In the genomic region with DNA sequence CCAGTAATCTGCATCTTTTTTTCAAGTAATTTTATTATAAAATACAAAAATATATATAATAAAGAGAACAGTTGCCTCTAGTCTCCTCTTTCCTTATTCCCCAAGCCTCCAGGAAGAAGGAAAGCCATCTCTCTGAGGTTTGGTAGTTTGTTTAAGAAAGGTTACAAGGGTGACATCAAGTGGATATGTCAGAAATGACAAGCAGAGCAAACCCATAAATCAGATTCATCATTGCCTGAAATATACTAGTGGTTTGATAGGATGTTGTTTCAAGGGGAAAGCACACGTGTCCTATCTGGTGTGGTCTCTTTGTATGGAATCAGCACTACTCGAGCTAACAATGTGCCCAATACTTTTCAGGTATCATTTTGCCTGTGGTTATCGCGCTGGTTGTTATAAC, we compare ENCODE assay signal across 10 mouse cellular contexts.
A peak's percentile ranks its signal among the peaks of the same experiment; 100 is the strongest.
DNase-seq lines count a peak whose midpoint lies in the region; ATAC-seq and TF ChIP-seq lines count a peak whose summit lies in the region.
"Had no signal": no experiment of that assay in that cellular context is flagged by ENCODE, and none has a peak within 500 bp of the region (broad histone marks: within the 10 kb centered on the region; RNA-seq: fewer than 3 reads in every experiment).

No protein-coding gene starts in this region.

- no peaks in the 10 kb centered on the region for H3K9me3 ChIP-seq in embryonic facial prominence, embryonic 11.5 days (replicated peaks; ENCODE audit: control insufficient read depth, low read length)
- no peaks in the 10 kb centered on the region for H3K9me3 ChIP-seq in embryonic facial prominence, embryonic 10.5 days
- H3K9me3 ChIP-seq in limb, embryonic 14.5 days (ENCODE audit: control insufficient read depth, low read length) = no peaks in the 10 kb centered on the region
- H3K9me3 ChIP-seq in limb, embryonic 10.5 days (replicated peaks) = no peaks in the 10 kb centered on the region
- H3K9me3 ChIP-seq: embryonic facial prominence, embryonic 12.5 days had no signal

- no peak overlapping the region for H3K4me3 ChIP-seq in embryonic facial prominence, embryonic 11.5 days (ENCODE audit: low read depth, low read length)
- H3K4me3 ChIP-seq in embryonic facial prominence, embryonic 10.5 days = no peak overlapping the region
- H3K4me3 ChIP-seq in limb, embryonic 14.5 days (replicated peaks; ENCODE audit: low read length) = no peak overlapping the region
- no peak overlapping the region for H3K4me3 ChIP-seq in limb, embryonic 10.5 days
- H3K4me3 ChIP-seq: embryonic facial prominence, embryonic 12.5 days had no signal

- DNase-seq in embryonic facial prominence, embryonic 11.5 days (ENCODE audit: low spot score) = peak; percentile 66
- DNase-seq in embryonic facial prominence, embryonic 10.5 days (ENCODE audit: low spot score) = no peak
- peak; percentile 49 for DNase-seq in limb, embryonic 14.5 days (ENCODE audit: low spot score)
- DNase-seq in limb, embryonic 10.5 days (ENCODE audit: low spot score) = no peak
- DNase-seq in cerebellum, postnatal 10 days = peak; percentile 58 to 74
- DNase-seq in retina, embryonic 14.5 days (ENCODE audit: low spot score) = peak; percentile 76
- no peak for DNase-seq in frontal cortex, postnatal 10 days (ENCODE audit: low spot score in 2 of 2)
- no peak for DNase-seq in right cerebral cortex, postnatal 4 days
- DNase-seq: thymus, postnatal 4 days had no signal

- H3K4me1 ChIP-seq in embryonic facial prominence, embryonic 11.5 days (ENCODE audit: control insufficient read depth, insufficient read depth, low read length) = no peaks in the 10 kb centered on the region
- H3K4me1 ChIP-seq in embryonic facial prominence, embryonic 10.5 days = no peaks in the 10 kb centered on the region
- 0 out of 2 replicates have a peak, but pooled peaks cover 4% of the 10 kb centered on the region for H3K4me1 ChIP-seq in limb, embryonic 14.5 days (ENCODE audit: control insufficient read depth, insufficient read depth, low read length)
- H3K4me1 ChIP-seq in limb, embryonic 10.5 days = no peaks in the 10 kb centered on the region
- H3K4me1 ChIP-seq: embryonic facial prominence, embryonic 12.5 days had no signal

- 76% methylated on average over 4 of the region's 4 CpGs for WGBS in embryonic facial prominence, embryonic 11.5 days
- 66% methylated on average over 4 of the region's 4 CpGs for WGBS in embryonic facial prominence, embryonic 10.5 days
- WGBS in limb, embryonic 14.5 days = 74% methylated on average over 4 of the region's 4 CpGs
- WGBS in limb, embryonic 10.5 days = 72% methylated on average over 4 of the region's 4 CpGs

- H3K27me3 ChIP-seq in embryonic facial prominence, embryonic 11.5 days (ENCODE audit: control insufficient read depth, insufficient read depth, low read length) = no peaks in the 10 kb centered on the region
- no peaks in the 10 kb centered on the region for H3K27me3 ChIP-seq in embryonic facial prominence, embryonic 10.5 days (replicated peaks; ENCODE audit: low read depth, poor library complexity, severe bottlenecking)
- H3K27me3 ChIP-seq in limb, embryonic 14.5 days (ENCODE audit: control insufficient read depth, insufficient read depth, low read length) = no peaks in the 10 kb centered on the region
- no peaks in the 10 kb centered on the region for H3K27me3 ChIP-seq in limb, embryonic 10.5 days (ENCODE audit: low read depth, poor library complexity, severe bottlenecking)
- H3K27me3 ChIP-seq: embryonic facial prominence, embryonic 12.5 days had no signal

- no peak overlapping the region for H3K9ac ChIP-seq in embryonic facial prominence, embryonic 11.5 days (replicated peaks; ENCODE audit: low read length)
- H3K9ac ChIP-seq in limb, embryonic 14.5 days (ENCODE audit: low read depth, low read length, severe bottlenecking) = no peak overlapping the region
- H3K9ac ChIP-seq: embryonic facial prominence, embryonic 12.5 days had no signal

- H3K36me3 ChIP-seq in embryonic facial prominence, embryonic 11.5 days (replicated peaks; ENCODE audit: control insufficient read depth, insufficient read depth, low read depth, low read length) = no peaks in the 10 kb centered on the region
- no peaks in the 10 kb centered on the region for H3K36me3 ChIP-seq in embryonic facial prominence, embryonic 10.5 days (replicated peaks)
- no peaks in the 10 kb centered on the region for H3K36me3 ChIP-seq in limb, embryonic 14.5 days (ENCODE audit: control insufficient read depth, insufficient read depth, low read length)
- no peaks in the 10 kb centered on the region for H3K36me3 ChIP-seq in limb, embryonic 10.5 days
- H3K36me3 ChIP-seq: embryonic facial prominence, embryonic 12.5 days had no signal

- ATAC-seq in embryonic facial prominence, embryonic 11.5 days (replicated peaks; ENCODE audit: insufficient number of reproducible peaks, low FRiP score, low TSS enrichment, low read depth) = no peak
- no peak for ATAC-seq in limb, embryonic 14.5 days (ENCODE audit: low FRiP score, low read depth)

- TF ChIP-seq POLR2A in limb, embryonic 14.5 days (IDR thresholded peaks at IDR 0.05; ENCODE audit: borderline replicate concordance, extremely low read depth, insufficient read depth, insufficient read length) = no peak

- no peak overlapping the region for H3K27ac ChIP-seq in embryonic facial prominence, embryonic 11.5 days (replicated peaks; ENCODE audit: low read depth, low read length)
- H3K27ac ChIP-seq in embryonic facial prominence, embryonic 10.5 days (replicated peaks) = no peak overlapping the region
- no peak overlapping the region for H3K27ac ChIP-seq in limb, embryonic 14.5 days (replicated peaks; ENCODE audit: low read depth, low read length)
- no peak overlapping the region for H3K27ac ChIP-seq in limb, embryonic 10.5 days
- H3K27ac ChIP-seq: embryonic facial prominence, embryonic 12.5 days had no signal

- H3K4me2 ChIP-seq in embryonic facial prominence, embryonic 11.5 days (ENCODE audit: low read depth, low read length) = no peak overlapping the region
- H3K4me2 ChIP-seq in limb, embryonic 14.5 days (replicated peaks; ENCODE audit: low read depth, low read length, severe bottlenecking) = no peak overlapping the region
- H3K4me2 ChIP-seq: embryonic facial prominence, embryonic 12.5 days had no signal

Comparison
In these comparisons a context has a peak if more than half of its experiments do, and no peak if none do; other contexts are left out.
1. DNase-seq: peak in embryonic facial prominence, embryonic 11.5 days (single experiment), limb, embryonic 14.5 days (single experiment), cerebellum, postnatal 10 days (2 of 2) and retina, embryonic 14.5 days (single experiment); none in embryonic facial prominence, embryonic 10.5 days (single experiment), limb, embryonic 10.5 days (single experiment), frontal cortex, postnatal 10 days (0 of 2) and right cerebral cortex, postnatal 4 days (single experiment).